Mouse (Mus musculus) C2C12 (cell line): ENCODE measurements around the gene Cela2a.

ENCODE experiments used
- CTCF ChIP-seq: IDR thresholded peaks from one replicate; pipeline ENCODE4 v1.5.1; 2011; ENCODE audit not compliant: control insufficient read depth, insufficient read depth, insufficient read length
- FOSL1 ChIP-seq: IDR thresholded peaks from one replicate; pipeline ENCODE4 v1.8.0; 2011; ENCODE audit warnings: mild to moderate bottlenecking, low read length; ENCODE audit not compliant: poor library complexity, insufficient read depth, severe bottlenecking
- MAX ChIP-seq: IDR thresholded peaks from one replicate; pipeline ENCODE4 v1.6.1; 2011; ENCODE audit warnings: mild to moderate bottlenecking, control low read depth
- MYOD1 ChIP-seq: IDR thresholded peaks from one replicate; pipeline ENCODE4 v1.6.1; 2011; ENCODE audit warnings: low read depth; ENCODE audit not compliant: control insufficient read depth, insufficient read length
- MYOG ChIP-seq: IDR thresholded peaks from one replicate; pipeline ENCODE4 v1.6.1; 2011; ENCODE audit not compliant: control insufficient read depth, insufficient read length; ENCODE audit errors: extremely low read depth
- USF1 ChIP-seq: IDR thresholded peaks from one replicate; pipeline ENCODE4 v1.6.1; 2011; ENCODE audit warnings: low read depth, mild to moderate bottlenecking, control low read depth, moderate library complexity

GRCm38 (mm10) chr4:141862867-141863266, 36.9 kb upstream of the Cela2a start:
- no peak for TF ChIP-seq CTCF
- no peak for TF ChIP-seq USF1
- no peak for TF ChIP-seq MAX
- TF ChIP-seq MYOG = no peak
- no peak for TF ChIP-seq MYOD1
- no peak for TF ChIP-seq FOSL1
